Mouse (Mus musculus) midbrain, embryonic 11.5 days (tissue): ENCODE measurements around the gene Pms2. TPM values are rescaled to one million over a fixed set of nuclear protein-coding genes. Genes with fewer than 3 reads are reported as not detected.

ENCODE experiments used
- ATAC-seq: fragments of 200-750 bp; cut with Nextera tagmentation; 2 replicates; pipeline ENCODE4 v1.8.0; 2017; ENCODE audit warnings: moderate TSS enrichment, moderate library complexity; ENCODE audit not compliant: low FRiP score
- DNase-seq: peaks from one replicate; pipeline ENCODE4 v3.0.0; 2015; ENCODE audit warnings: low spot score; ENCODE audit errors: missing footprints
- H3K27ac ChIP-seq: fragments of 300-500 bp; sonication (generic); 2 replicates; pipeline ENCODE4 v1.5.1; 2014; ENCODE audit warnings: low read depth, low read length
- H3K27me3 ChIP-seq: fragments of 300-500 bp; sonication (generic); 2 replicates; pipeline ENCODE4 v1.6.1; 2014; ENCODE audit warnings: mild to moderate bottlenecking, low read length, moderate library complexity, mixed read lengths; ENCODE audit not compliant: control insufficient read depth, insufficient read depth
- H3K36me3 ChIP-seq: fragments of 300-500 bp; sonication (generic); 2 replicates; pipeline ENCODE4 v1.6.1; 2014; ENCODE audit warnings: mild to moderate bottlenecking, low read length, moderate library complexity, mixed read lengths; ENCODE audit not compliant: control insufficient read depth, insufficient read depth
- H3K4me1 ChIP-seq: fragments of 300-500 bp; sonication (generic); 2 replicates; pipeline ENCODE4 v1.6.1; 2014; ENCODE audit warnings: low read length; ENCODE audit not compliant: control insufficient read depth, insufficient read depth
- H3K4me2 ChIP-seq: fragments of 300-500 bp; sonication (generic); 2 replicates; pipeline ENCODE4 v1.6.1; 2014; ENCODE audit warnings: mild to moderate bottlenecking, moderate library complexity
- H3K4me3 ChIP-seq: fragments of 300-500 bp; sonication (generic); 2 replicates; pipeline ENCODE4 v1.5.1; 2014; ENCODE audit warnings: low read depth, low read length
- H3K9ac ChIP-seq: fragments of 300-500 bp; sonication (generic); 2 replicates; pipeline ENCODE4 v1.6.1; 2014; ENCODE audit warnings: low read length
- H3K9me3 ChIP-seq: fragments of 300-500 bp; sonication (generic); 2 replicates; pipeline ENCODE4 v1.6.1; 2016; ENCODE audit warnings: low read length; ENCODE audit not compliant: control insufficient read depth
- WGBS: fragments of 180-500 bp; shearing (Covaris S2); extraction: QIAGEN DNeasy Blood & Tissue Kit; methylation state at CpG from one replicate; pipeline ENCODE4 v1.1.7; 2014; 5-methylcytosine and 5-hydroxymethylcytosine counted together
- polyA plus RNA-seq: library from polyadenylated mRNA; unstranded; fragments of >200 nt; fragmentation: Nextera tagmentation; extraction: Ambion mirVana; gene quantifications from 2 replicates; pipeline ENCODE4 v1.2.1, GENCODE M21; 2014

Gene Pms2
- polyA plus RNA-seq, 1 experiment from 2014 or later = 37.1 TPM

DNA sequence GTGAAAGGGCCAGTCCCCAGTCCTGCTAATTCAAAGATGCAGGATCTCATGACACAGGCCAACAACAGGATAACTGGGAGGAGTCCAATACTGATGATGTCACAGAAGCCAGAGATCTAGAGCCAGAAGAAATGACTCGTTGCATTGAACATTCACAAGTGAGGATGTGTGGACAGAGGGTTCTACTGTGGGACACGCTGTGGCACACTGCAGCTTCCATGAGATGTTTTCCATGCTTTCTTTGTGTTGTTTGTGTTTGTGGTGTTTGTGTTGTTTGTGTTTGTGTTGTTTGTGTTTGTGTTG, 65.8 kb downstream of the Pms2 start:
- WGBS = 62% methylated on average over 2 of the region's 2 CpGs
- H3K9ac ChIP-seq = no peak overlapping the region
- no peaks in the 10 kb centered on the region for H3K9me3 ChIP-seq
- no peak overlapping the region for H3K4me3 ChIP-seq
- ATAC-seq (no peak), DNase-seq (no peak)
- H3K4me1 ChIP-seq = no peaks in the 10 kb centered on the region
- no peaks in the 10 kb centered on the region for H3K36me3 ChIP-seq
- H3K4me2 ChIP-seq = no peak overlapping the region
- no peak overlapping the region for H3K27ac ChIP-seq
- H3K27me3 ChIP-seq = no peaks in the 10 kb centered on the region

DNA sequence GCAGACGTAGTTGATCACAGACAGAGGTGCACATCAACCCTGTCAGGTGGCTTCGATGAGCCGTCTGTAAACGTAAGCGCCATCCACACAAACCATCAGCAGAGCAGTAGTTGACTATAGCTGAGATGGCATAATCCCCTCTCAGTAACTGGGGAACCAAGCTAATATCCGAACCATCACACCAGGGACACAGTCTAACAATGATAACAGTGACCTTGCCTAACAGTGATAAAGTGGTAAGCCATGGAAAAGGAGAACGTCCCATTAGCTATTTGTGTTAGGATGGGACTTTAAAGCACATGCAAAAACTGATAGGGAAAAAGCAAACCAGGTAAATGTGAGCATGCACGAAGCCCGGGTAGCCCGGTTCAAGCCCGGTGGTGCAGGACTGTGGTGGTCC, 66.5 kb downstream of the Pms2 start:
- 95% methylated on average over 11 of the region's 11 CpGs for WGBS
- Histone ChIP-seq H3K36me3 (no peaks in the 10 kb centered on the region), H3K9me3 (no peaks in the 10 kb centered on the region), H3K27me3 (no peaks in the 10 kb centered on the region), H3K4me2 (no peak overlapping the region), H3K27ac (no peak overlapping the region), H3K9ac (no peak overlapping the region), H3K4me3 (no peak overlapping the region), H3K4me1 (no peaks in the 10 kb centered on the region)
- ATAC-seq = no peak
- DNase-seq = no peak

DNA sequence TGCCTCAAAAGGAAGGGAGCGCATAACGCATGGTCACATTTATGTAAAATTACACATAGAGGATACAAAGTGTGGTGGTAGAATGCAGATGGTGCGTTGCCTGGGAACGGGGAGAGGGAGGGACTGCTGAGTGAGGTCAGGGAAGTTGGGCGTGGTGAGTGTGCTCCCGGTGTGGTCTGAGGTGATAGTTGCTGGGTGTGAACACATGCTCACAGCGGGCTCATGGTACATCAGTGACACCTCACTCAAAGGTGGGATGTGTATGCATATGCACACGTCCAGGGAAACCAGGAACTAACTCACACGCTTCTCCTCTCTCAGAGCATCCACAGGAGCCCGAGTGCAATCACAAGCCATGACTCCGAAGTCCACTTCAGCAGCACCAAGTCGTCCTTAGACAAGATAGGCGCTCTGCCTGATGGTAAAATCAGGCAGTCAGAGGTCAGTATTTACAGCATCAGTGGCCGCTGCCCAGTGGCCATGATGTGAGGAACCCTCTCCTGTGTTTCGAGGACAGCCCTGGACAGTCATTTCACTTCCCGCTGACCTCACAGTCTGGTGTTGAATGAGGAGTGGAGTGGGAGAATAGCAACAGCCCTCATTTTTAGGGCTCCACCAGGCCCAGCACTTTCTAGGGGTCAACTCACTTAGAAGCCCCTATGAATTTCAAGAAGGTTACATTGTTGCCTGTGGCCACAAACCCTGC, 67.1 kb downstream of the Pms2 start:
- Histone ChIP-seq H3K9me3 (no peaks in the 10 kb centered on the region), H3K4me3 (no peak overlapping the region), H3K4me1 (no peaks in the 10 kb centered on the region), H3K9ac (no peak overlapping the region), H3K4me2 (no peak overlapping the region), H3K27ac (no peak overlapping the region), H3K36me3 (no peaks in the 10 kb centered on the region), H3K27me3 (no peaks in the 10 kb centered on the region)
- no peak for ATAC-seq
- 81% methylated on average over 16 of the region's 16 CpGs for WGBS
- no peak for DNase-seq

DNA sequence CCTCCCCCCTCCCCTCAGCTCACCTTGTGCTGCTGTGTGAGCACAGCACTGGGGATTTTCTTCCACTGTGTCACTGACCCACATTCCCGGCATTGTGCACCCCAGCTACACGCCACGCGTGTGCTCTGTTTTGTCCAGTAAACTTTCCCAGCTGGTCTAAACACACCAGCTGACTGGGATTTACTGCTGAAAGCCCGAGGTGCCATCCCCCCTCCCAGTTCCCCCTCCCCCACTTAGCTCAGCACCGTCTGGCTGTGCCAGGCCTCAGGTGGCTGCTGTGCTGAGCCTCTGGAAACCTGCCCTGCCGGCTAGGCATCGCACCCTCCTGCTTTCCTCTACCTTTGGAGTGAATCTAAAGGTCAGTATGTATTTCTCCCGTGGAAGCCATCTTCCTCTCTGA, 71.1 kb downstream of the Pms2 start:
- WGBS = 29% methylated on average over 9 of the region's 9 CpGs
- no peak overlapping the region for H3K27ac ChIP-seq
- H3K4me3 ChIP-seq = no peak overlapping the region
- H3K36me3 ChIP-seq = 0 out of 2 replicates have a peak, but pooled peaks cover 4% of the 10 kb centered on the region
- peak; percentile 55 for ATAC-seq
- H3K4me2 ChIP-seq = no peak overlapping the region
- no peaks in the 10 kb centered on the region for H3K27me3 ChIP-seq
- no peak overlapping the region for H3K9ac ChIP-seq
- no peaks in the 10 kb centered on the region for H3K4me1 ChIP-seq
- DNase-seq = no peak
- no peaks in the 10 kb centered on the region for H3K9me3 ChIP-seq

DNA sequence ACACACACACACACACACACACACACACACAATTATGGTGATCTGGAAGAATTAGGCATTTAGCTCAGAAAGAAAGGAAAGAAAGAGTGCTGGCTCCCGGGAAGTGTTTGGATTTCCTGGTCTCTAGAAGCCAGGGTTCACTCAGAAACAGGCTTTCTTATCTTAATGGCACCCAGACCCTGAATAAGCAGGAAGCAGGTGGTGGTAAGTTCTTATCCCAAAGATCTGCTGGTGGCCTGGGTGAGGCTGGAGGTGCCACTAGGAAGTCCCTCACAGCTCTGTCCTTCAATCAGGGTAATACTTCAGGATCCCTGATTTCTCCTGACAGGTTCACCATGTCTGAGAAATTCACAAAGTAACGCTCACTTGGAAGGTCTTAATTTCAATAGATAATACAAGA, 72.6 kb downstream of the Pms2 start:
- H3K27me3 ChIP-seq = no peaks in the 10 kb centered on the region
- no peak overlapping the region for H3K9ac ChIP-seq
- peaks cover 8% of the 10 kb centered on the region; the same call in 1 of the 2 replicates for H3K36me3 ChIP-seq
- no peak overlapping the region for H3K27ac ChIP-seq
- 79% methylated on average over 2 of the region's 2 CpGs for WGBS
- H3K4me2 ChIP-seq = no peak overlapping the region
- H3K4me3 ChIP-seq = no peak overlapping the region
- no peaks in the 10 kb centered on the region for H3K4me1 ChIP-seq
- DNase-seq (no peak), ATAC-seq (no peak)
- H3K9me3 ChIP-seq = no peaks in the 10 kb centered on the region

Other genes starting within 250 kb of the Pms2 start
- 30.4 and 31.4 TPM in 2 replicates for gene Usp42, start 177.7 kb upstream of the Pms2 start, polyA plus RNA-seq
- 52.8 and 54.5 TPM in 2 replicates for gene Eif2ak1, start 92.2 kb upstream of the Pms2 start, polyA plus RNA-seq
- gene Ankrd61, start 12.3 kb upstream of the Pms2 start, polyA plus RNA-seq = 0.12 and 0.17 TPM in 2 replicates
- gene Aimp2, start 117 bp upstream of the Pms2 start, polyA plus RNA-seq = 99.5 and 101 TPM in 2 replicates
- 1.2 and 1.3 TPM in 2 replicates for gene Gm42421, start 18.2 kb downstream of the Pms2 start, polyA plus RNA-seq
- gene Rsph10b, start 23.1 kb downstream of the Pms2 start, polyA plus RNA-seq = 0.47 and 0.56 TPM in 2 replicates
- 125 and 131 TPM in 2 replicates for gene Ccz1, start 104.9 kb downstream of the Pms2 start, polyA plus RNA-seq
- gene Ocm, start 116.7 kb downstream of the Pms2 start, polyA plus RNA-seq = not detected in 2 replicates
- 4.7 and 4.8 TPM in 2 replicates for gene Lmtk2, start 190.5 kb downstream of the Pms2 start, polyA plus RNA-seq